Mouse (Mus musculus) lung, adult 2 months (tissue): ENCODE measurements around the gene Hsd3b7. TPM values are rescaled to one million over a fixed set of nuclear protein-coding genes. Genes with fewer than 3 reads are reported as not detected.
"Not testable (repeated sequence)": the region's sequence is repeated elsewhere in the genome, so short reads cannot be mapped to it uniquely, and the experiment has no call there.

Source experiments
- DNase-seq: peaks from one replicate; pipeline ENCODE4 v3.0.0; 2022
- H3K4me1 ChIP-seq: fragments of 200-500 bp; 2 replicates; pipeline ENCODE4 v1.6.1; 2011; ENCODE audit warnings: low read length; ENCODE audit not compliant: control insufficient read depth, insufficient read depth
- H3K4me3 ChIP-seq: fragments of 200-500 bp; replicated peaks from 2 replicates; pipeline ENCODE3; 2011; ENCODE audit warnings: low read depth, mild to moderate bottlenecking, control low read depth, low read length; ENCODE audit errors: extremely low read depth
- CTCF ChIP-seq: fragments of 200-500 bp; IDR thresholded peaks from 2 replicates; pipeline ENCODE4 v1.5.1; 2011; ENCODE audit warnings: mild to moderate bottlenecking, low read length, control low read depth; ENCODE audit not compliant: insufficient read depth
- POLR2A ChIP-seq: fragments of 200-500 bp; IDR thresholded peaks from 2 replicates; pipeline ENCODE4 v1.6.1; 2011; ENCODE audit warnings: low read depth, mild to moderate bottlenecking, control low read depth, low read length, borderline replicate concordance; ENCODE audit errors: extremely low read depth
- WGBS: fragments of 180-500 bp; shearing (Covaris S2); methylation state at CpG from one replicate; pipeline ENCODE4 v1.1.7; 2018; 5-methylcytosine and 5-hydroxymethylcytosine counted together
- polyA plus RNA-seq: library from polyadenylated mRNA; depleted of rRNA; stranded (reverse); fragments of >200 nt; gene quantifications from 2 replicates; pipeline ENCODE4 v1.2.3, GENCODE M21; 2012

The Hsd3b7 gene
- polyA plus RNA-seq, 1 experiment: 81.7 TPM

- Histone ChIP-seq H3K4me3 (no peak overlapping the region), H3K4me1 (peaks cover 11% of the 10 kb centered on the region)
- WGBS: 33% methylated on average over 9 of the region's 9 CpGs
- no peak for TF ChIP-seq POLR2A
- peak; percentile 77 for TF ChIP-seq CTCF
- peak; percentile 49 for DNase-seq
Measured at GRCm38 (mm10) chr7:127773664-127774384, 26.6 kb upstream of the Hsd3b7 start.

- Histone ChIP-seq H3K4me3 (peak overlapping the region; percentile 69), H3K4me1 (peaks cover 11% of the 10 kb centered on the region)
- WGBS: 63% methylated on average over 7 of the region's 7 CpGs
- not testable (repeated sequence) for DNase-seq
Measured at GRCm38 (mm10) chr7:127775837-127776236, 24.6 kb upstream of the Hsd3b7 start.

- Histone ChIP-seq H3K4me1 (peaks cover 11% of the 10 kb centered on the region), H3K4me3 (peak within 1 kb of the TSS; percentile 86)
- peak; percentile 88 for DNase-seq
- TF ChIP-seq POLR2A (no peak), CTCF (no peak)
- WGBS: under 1% methylated on average over 23 of the region's 23 CpGs
Measured at GRCm38 (mm10) chr7:127776426-127776825, 24.0 kb upstream of the Hsd3b7 start, which contains the start of gene Setd1a. Gene Setd1a (plus strand): TSS chr7:127776670.

GRCm38 (mm10) chr7:127776878-127777473 is 23.4 kb upstream of the Hsd3b7 start:
- peak; percentile 97 for DNase-seq
- peak; percentile 74; the same call in 1 of the 2 replicates for TF ChIP-seq POLR2A
- TF ChIP-seq CTCF: no peak
- under 1% methylated on average over 68 of the region's 70 CpGs for WGBS
- Histone ChIP-seq H3K4me1 (peaks cover 11% of the 10 kb centered on the region), H3K4me3 (peak overlapping the region; percentile 86)

- DNase-seq: peak; percentile 65
- Histone ChIP-seq H3K4me1 (peaks cover 11% of the 10 kb centered on the region), H3K4me3 (peak overlapping the region; percentile 86)
- 2% methylated on average over 57 of the region's 66 CpGs for WGBS
- TF ChIP-seq CTCF (no peak), POLR2A (no peak)
Measured at GRCm38 (mm10) chr7:127777474-127778266, 22.7 kb upstream of the Hsd3b7 start.

- no peak for DNase-seq
- no peak for TF ChIP-seq POLR2A
- no peak for TF ChIP-seq CTCF
- Histone ChIP-seq H3K4me1 (peaks cover 11% of the 10 kb centered on the region), H3K4me3 (no peak overlapping the region)
- 72% methylated on average over 4 of the region's 4 CpGs for WGBS
Measured at GRCm38 (mm10) chr7:127778350-127778749, 22.1 kb upstream of the Hsd3b7 start.

GRCm38 (mm10) chr7:127785308-127785707 is 15.1 kb upstream of the Hsd3b7 start, which contains the start of gene Gm49388:
Gene Gm49388 (plus strand): TSS chr7:127785608.
- WGBS: 93% methylated on average over 7 of the region's 7 CpGs
- DNase-seq: no peak
- no peaks in the 10 kb centered on the region for H3K4me1 ChIP-seq
- TF ChIP-seq POLR2A (no peak), CTCF (no peak)
- no peak within 1 kb of the TSS for H3K4me3 ChIP-seq

- H3K4me1 ChIP-seq: peaks cover 6% of the 10 kb centered on the region
- H3K4me3 ChIP-seq: no peak overlapping the region
- no peak for DNase-seq
- TF ChIP-seq POLR2A (no peak), CTCF (no peak)
- 87% methylated on average over 23 of the region's 23 CpGs for WGBS
Measured at GRCm38 (mm10) chr7:127797076-127797845, 3.1 kb upstream of the Hsd3b7 start.

GRCm38 (mm10) chr7:127798591-127798990 is 1.8 kb upstream of the Hsd3b7 start:
- DNase-seq: no peak
- WGBS: 89% methylated on average over 4 of the region's 4 CpGs
- no peak overlapping the region for H3K4me3 ChIP-seq
- TF ChIP-seq POLR2A (no peak), CTCF (no peak)
- H3K4me1 ChIP-seq: peaks cover 6% of the 10 kb centered on the region
